8 mouse cellular contexts compared by ENCODE assay signal in genomic region chr6:91441145-91441662, GRCm38 (mm10). TPM values are rescaled to one million over a fixed set of nuclear protein-coding genes. Genes with fewer than 3 reads are reported as not detected.
DNase-seq lines count a peak whose midpoint lies in the region; ATAC-seq lines count a peak whose summit lies in the region.

No protein-coding gene starts in this region.

- H3K4me1 ChIP-seq in lung, embryonic 15.5 days = peaks cover 4% of the 10 kb centered on the region; the same call in 1 of the 2 replicates
- H3K4me1 ChIP-seq in heart, embryonic 15.5 days (replicated peaks) = peaks cover 8% of the 10 kb centered on the region
- H3K4me1 ChIP-seq in liver, embryonic 16.5 days (ENCODE audit: control insufficient read depth, low read depth, low read length) = peaks cover 5% of the 10 kb centered on the region; the same call in 1 of the 2 replicates

- peaks cover 19% of the 10 kb centered on the region; the same call in 1 of the 2 replicates for H3K27me3 ChIP-seq in lung, embryonic 15.5 days
- peaks cover 22% of the 10 kb centered on the region for H3K27me3 ChIP-seq in heart, embryonic 15.5 days
- H3K27me3 ChIP-seq in liver, embryonic 16.5 days (ENCODE audit: control insufficient read depth, insufficient read depth, low read depth, low read length) = peaks cover 3% of the 10 kb centered on the region

- peak overlapping the region; percentile 60 for H3K9ac ChIP-seq in lung, embryonic 15.5 days
- H3K9ac ChIP-seq in heart, embryonic 15.5 days = peak overlapping the region; percentile 67
- H3K9ac ChIP-seq in liver, embryonic 16.5 days (ENCODE audit: low read depth, low read length) = peak overlapping the region; percentile 56

- no peaks in the 10 kb centered on the region for H3K36me3 ChIP-seq in lung, embryonic 15.5 days
- H3K36me3 ChIP-seq in heart, embryonic 15.5 days = no peaks in the 10 kb centered on the region
- H3K36me3 ChIP-seq in liver, embryonic 16.5 days (ENCODE audit: control insufficient read depth, insufficient read depth) = no peaks in the 10 kb centered on the region

- no peak for DNase-seq in lung, postnatal 4 days
- peak; percentile 17 for DNase-seq in c-Kit-positive CD71-positive TER-119-negative erythroid progenitor cells, embryonic 14.5 days (ENCODE audit: low read depth)
- DNase-seq in adrenal gland, postnatal 36 days = no peak
- no peak for DNase-seq in layer of hippocampus, adult 9-10 months (ENCODE audit: low spot score)
- no peak for DNase-seq in urinary bladder, postnatal 10 days (ENCODE audit: low spot score)

- H3K9me3 ChIP-seq in lung, embryonic 15.5 days = no peaks in the 10 kb centered on the region
- H3K9me3 ChIP-seq in heart, embryonic 15.5 days (replicated peaks) = no peaks in the 10 kb centered on the region
- no peaks in the 10 kb centered on the region for H3K9me3 ChIP-seq in liver, embryonic 16.5 days (replicated peaks; ENCODE audit: control insufficient read depth, low read length)

- peak overlapping the region; percentile 60 for H3K4me3 ChIP-seq in lung, embryonic 15.5 days
- H3K4me3 ChIP-seq in heart, embryonic 15.5 days = peak overlapping the region; percentile 68
- peak overlapping the region; percentile 71 for H3K4me3 ChIP-seq in liver, embryonic 16.5 days (ENCODE audit: low read depth, low read length)

- under 1% methylated on average over 19 of the region's 19 CpGs for WGBS in lung, embryonic 15.5 days
- 4% methylated on average over 19 of the region's 19 CpGs for WGBS in heart, embryonic 15.5 days
- WGBS in liver, embryonic 16.5 days (ENCODE audit: insufficient replicate concordance) = 1% methylated on average over 19 of the region's 19 CpGs

- peak; percentile 37; the same call in 1 of the 2 replicates for ATAC-seq in lung, embryonic 15.5 days (ENCODE audit: borderline replicate concordance, extremely low read depth, low FRiP score, low TSS enrichment)
- peak; percentile 56; the same call in 1 of the 2 replicates for ATAC-seq in heart, embryonic 15.5 days (replicated peaks; ENCODE audit: insufficient number of reproducible peaks, insufficient read depth, low FRiP score, low read depth)
- peak; percentile 52 for ATAC-seq in liver, embryonic 16.5 days (ENCODE audit: low read depth)

- peak overlapping the region; percentile 77 for H3K4me2 ChIP-seq in lung, embryonic 15.5 days
- H3K4me2 ChIP-seq in heart, embryonic 15.5 days = peak overlapping the region; percentile 92
- peak overlapping the region; percentile 88 for H3K4me2 ChIP-seq in liver, embryonic 16.5 days (ENCODE audit: low read depth, low read length)

- no peak overlapping the region for H3K27ac ChIP-seq in lung, embryonic 15.5 days
- H3K27ac ChIP-seq in heart, embryonic 15.5 days = peak overlapping the region; percentile 61
- H3K27ac ChIP-seq in liver, embryonic 16.5 days (ENCODE audit: low read length) = peak overlapping the region; percentile 60; the same call in 1 of the 2 replicates

RNA-seq across cellular contexts. Expression of gene Wnt7a, which starts 30.0 kb away (rescaled TPM):
- polyA plus RNA-seq in lung, embryonic 15.5 days (2015; fragmentation: Nextera tagmentation; extraction: Ambion mirVana) = 1.2 and 1.8 TPM in 2 replicates
- 0.04 and 0.77 TPM in 2 replicates for polyA plus RNA-seq in heart, embryonic 15.5 days (2015; fragmentation: Nextera tagmentation; extraction: Ambion mirVana)
- polyA plus RNA-seq in liver, embryonic 16.5 days (2015; fragmentation: Nextera tagmentation; extraction: Ambion mirVana) = not detected in 2 replicates
- not detected for total RNA-seq in adrenal gland, postnatal 36 days (2021)

RNA-seq across cellular contexts. Expression of gene Chchd4, which starts 32.1 kb away (rescaled TPM):
- 24.7 and 25.2 TPM in 2 replicates for polyA plus RNA-seq in lung, embryonic 15.5 days (2015; fragmentation: Nextera tagmentation; extraction: Ambion mirVana)
- polyA plus RNA-seq in heart, embryonic 15.5 days (2015; fragmentation: Nextera tagmentation; extraction: Ambion mirVana) = 29.0 and 31.0 TPM in 2 replicates
- 9.9 and 10.1 TPM in 2 replicates for polyA plus RNA-seq in liver, embryonic 16.5 days (2015; fragmentation: Nextera tagmentation; extraction: Ambion mirVana)
- total RNA-seq in adrenal gland, postnatal 36 days (2021) = 10 to 100 TPM; 18.5 to 21.0 TPM

RNA-seq across cellular contexts. Expression of gene Tmem43, which starts 32.3 kb away (rescaled TPM):
- 50.9 and 52.5 TPM in 2 replicates for polyA plus RNA-seq in lung, embryonic 15.5 days (2015; fragmentation: Nextera tagmentation; extraction: Ambion mirVana)
- polyA plus RNA-seq in heart, embryonic 15.5 days (2015; fragmentation: Nextera tagmentation; extraction: Ambion mirVana) = 24.8 and 33.4 TPM in 2 replicates
- 10.6 and 12.1 TPM in 2 replicates for polyA plus RNA-seq in liver, embryonic 16.5 days (2015; fragmentation: Nextera tagmentation; extraction: Ambion mirVana)
- total RNA-seq in adrenal gland, postnatal 36 days (2021) = 10 to 100 TPM; 44.3 to 46.2 TPM
